Mouse (Mus musculus): ENCODE measurements around the gene Atp1a3.

Atp1a3 gene

GRCm38 (mm10) chr7:24955226-24955625, 50.5 kb downstream of the Atp1a3 start:
- DNase-seq, result no peak

GRCm38 (mm10) chr7:24954450-24954849, 51.3 kb downstream of the Atp1a3 start:
- no peak for DNase-seq

- DNase-seq, result no peak
Observed at GRCm38 (mm10) chr7:24953966-24954365, 51.8 kb downstream of the Atp1a3 start.

- DNase-seq, result peak; percentile 81
Observed at GRCm38 (mm10) chr7:24949958-24950623, 55.7 kb downstream of the Atp1a3 start.

GRCm38 (mm10) chr7:24948774-24949173, 57.0 kb downstream of the Atp1a3 start:
- no peak for DNase-seq

GRCm38 (mm10) chr7:24947316-24948048, 58.3 kb downstream of the Atp1a3 start:
- DNase-seq, result no peak

GRCm38 (mm10) chr7:24944257-24944950, 61.4 kb downstream of the Atp1a3 start, which contains the start of gene Gm4881:
TSS of gene Gm4881 (minus strand) at chr7:24944494.
- DNase-seq, result no peak

- no peak for DNase-seq
Observed at GRCm38 (mm10) chr7:24943641-24944040, 62.1 kb downstream of the Atp1a3 start.

GRCm38 (mm10) chr7:24931651-24932050, 74.1 kb downstream of the Atp1a3 start:
- DNase-seq, result no peak

GRCm38 (mm10) chr7:24930475-24930874, 75.3 kb downstream of the Atp1a3 start:
- DNase-seq, result no peak

All from right cerebral cortex, postnatal 4 days (tissue).